Comparison of ENCODE assay signal across 28 mouse cellular contexts in genomic region chr1:92914993-92915392, GRCm38 (mm10). TPM values are rescaled to one million over a fixed set of nuclear protein-coding genes. Genes with fewer than 3 reads are reported as not detected.
"Had no signal": no experiment of that assay in that cellular context is flagged by ENCODE, and none has a peak within 500 bp of the region (broad histone marks: within the 10 kb centered on the region; RNA-seq: fewer than 3 reads in every experiment).

No protein-coding gene starts in this region.

- ATAC-seq: hindbrain, embryonic 16.5 days; inflammation-experienced regulatory T-cells, adult 6 months; intestine, embryonic 15.5 days; intestine, postnatal 0 days; liver, postnatal 0 days had no signal

- H3K9ac ChIP-seq: heart, embryonic 13.5 days; heart, embryonic 15.5 days; hindbrain, embryonic 12.5 days; hindbrain, embryonic 14.5 days; intestine, embryonic 15.5 days; kidney, embryonic 15.5 days; limb, embryonic 12.5 days; liver, embryonic 13.5 days; liver, embryonic 15.5 days; liver, postnatal 0 days had no signal

- DNase-seq: gastrocnemius, adult 2 months; gastrocnemius, postnatal 25 days; heart, adult 2 months; heart, postnatal 4 days; kidney, adult 18-20 months; kidney, adult 8-10 months; kidney, postnatal 4 days; liver, embryonic 13.5 days; liver, postnatal 0 days had no signal

- H3K4me2 ChIP-seq: heart, embryonic 11.5 days; heart, embryonic 13.5 days; heart, embryonic 15.5 days; hindbrain, embryonic 12.5 days; hindbrain, embryonic 14.5 days; intestine, embryonic 15.5 days; kidney, embryonic 15.5 days; limb, embryonic 12.5 days; liver, embryonic 13.5 days; liver, embryonic 15.5 days had no signal

- H3K4me3 ChIP-seq: gastrocnemius, adult 2 months; heart, adult 2 months; heart, embryonic 13.5 days; heart, embryonic 15.5 days; hindbrain, embryonic 10.5 days; hindbrain, embryonic 12.5 days; intestine, embryonic 15.5 days; kidney, embryonic 15.5 days; layer of hippocampus, adult 2 months; left cerebral cortex, adult 2 months; limb, embryonic 10.5 days; limb, embryonic 12.5 days; liver, embryonic 13.5 days; liver, embryonic 15.5 days had no signal

- H3K9me3 ChIP-seq: heart, embryonic 13.5 days; heart, embryonic 15.5 days; hindbrain, embryonic 10.5 days; hindbrain, embryonic 12.5 days; intestine, embryonic 15.5 days; kidney, embryonic 15.5 days; limb, embryonic 10.5 days; limb, embryonic 12.5 days; liver, embryonic 13.5 days; liver, embryonic 15.5 days had no signal

- H3K27me3 ChIP-seq: heart, embryonic 13.5 days; heart, embryonic 15.5 days; hindbrain, embryonic 12.5 days; intestine, embryonic 15.5 days; kidney, embryonic 15.5 days; limb, embryonic 12.5 days; liver, embryonic 13.5 days; liver, embryonic 15.5 days had no signal

- H3K27ac ChIP-seq: gastrocnemius, adult 2 months; heart, adult 2 months; heart, embryonic 13.5 days; heart, embryonic 15.5 days; hindbrain, embryonic 10.5 days; hindbrain, embryonic 12.5 days; hindbrain, embryonic 14.5 days; intestine, embryonic 15.5 days; kidney, embryonic 15.5 days; kidney, postnatal 0 days; layer of hippocampus, adult 2 months; left cerebral cortex, adult 2 months; limb, embryonic 10.5 days; limb, embryonic 12.5 days; liver, embryonic 13.5 days; liver, embryonic 15.5 days had no signal

RNA-seq across cellular contexts. Expression of gene Ankmy1, which starts 12.3 kb away (rescaled TPM):
- total RNA-seq: gastrocnemius, postnatal 25 days; heart, postnatal 25 days had no signal
- polyA plus RNA-seq: intestine, postnatal 0 days; liver, adult 2 months; liver, embryonic 13.5 days had no signal
